Mouse (Mus musculus): ENCODE results near the gene Gtf3a.
"Not testable (repeated sequence)": the region's sequence is repeated elsewhere in the genome, so short reads cannot be mapped to it uniquely, and the experiment has no call there.

Gtf3a gene

GRCm38 (mm10) chr5:146948508-146949088 lies at the start of gene Gtf3a:
Gtf3a (plus strand) TSS chr5:146948657.
- peak; percentile 94 for DNase-seq

GRCm38 (mm10) chr5:146900331-146900730 lies 48.1 kb upstream of the Gtf3a start:
- no peak for DNase-seq

GRCm38 (mm10) chr5:146901501-146901900 lies 47.0 kb upstream of the Gtf3a start:
- no peak for DNase-seq

- DNase-seq: peak; percentile 75
Measured at GRCm38 (mm10) chr5:146904404-146904803, 44.1 kb upstream of the Gtf3a start.

GRCm38 (mm10) chr5:146905486-146906172 lies 42.8 kb upstream of the Gtf3a start:
- peak; percentile 87 for DNase-seq

- DNase-seq: no peak
Measured at GRCm38 (mm10) chr5:146907533-146907932, 40.9 kb upstream of the Gtf3a start.

- DNase-seq: no peak
Measured at GRCm38 (mm10) chr5:146908629-146909028, 39.8 kb upstream of the Gtf3a start.

- DNase-seq: no peak
Measured at GRCm38 (mm10) chr5:146912206-146912605, 36.3 kb upstream of the Gtf3a start.

- no peak for DNase-seq
Measured at GRCm38 (mm10) chr5:146913355-146913754, 35.1 kb upstream of the Gtf3a start.

GRCm38 (mm10) chr5:146914088-146914766 lies 34.2 kb upstream of the Gtf3a start:
- peak; percentile 81 for DNase-seq

GRCm38 (mm10) chr5:146916273-146916672 lies 32.2 kb upstream of the Gtf3a start:
- no peak for DNase-seq

- DNase-seq: no peak
Measured at GRCm38 (mm10) chr5:146916806-146917205, 31.7 kb upstream of the Gtf3a start.

GRCm38 (mm10) chr5:146917357-146917756 lies 31.1 kb upstream of the Gtf3a start:
- DNase-seq: not testable (repeated sequence)

- DNase-seq: peak; percentile 49
Measured at GRCm38 (mm10) chr5:146919874-146920273, 28.6 kb upstream of the Gtf3a start.

- DNase-seq: peak; percentile 47
Measured at GRCm38 (mm10) chr5:146920314-146921161, 27.9 kb upstream of the Gtf3a start.

- DNase-seq: no peak
Measured at GRCm38 (mm10) chr5:146921224-146921623, 27.2 kb upstream of the Gtf3a start.

GRCm38 (mm10) chr5:146923547-146923946 lies 24.9 kb upstream of the Gtf3a start:
- DNase-seq: no peak

- DNase-seq: no peak
Measured at GRCm38 (mm10) chr5:146926673-146927072, 21.8 kb upstream of the Gtf3a start.

GRCm38 (mm10) chr5:146931422-146931821 lies 17.0 kb upstream of the Gtf3a start:
- DNase-seq: no peak

- DNase-seq: no peak
Measured at GRCm38 (mm10) chr5:146931904-146932553, 16.4 kb upstream of the Gtf3a start.

- DNase-seq: no peak
Measured at GRCm38 (mm10) chr5:146933466-146933865, 15.0 kb upstream of the Gtf3a start.

All from embryo, embryonic 11 days (tissue).